Mouse (Mus musculus) ES-Bruce4 (cell line): ENCODE measurements around the gene Ptpn3.

Experiments
- CTCF ChIP-seq: IDR thresholded peaks from one replicate; pipeline ENCODE4 v1.8.1; 2011; ENCODE audit warnings: low read depth, low read length
- EP300 ChIP-seq: IDR thresholded peaks from 2 replicates; pipeline ENCODE4 v1.6.1; 2011; ENCODE audit warnings: low read depth, low read length; ENCODE audit not compliant: insufficient read depth
- POLR2A ChIP-seq: IDR thresholded peaks from one replicate; pipeline ENCODE4 v1.8.1; 2011; ENCODE audit warnings: low read length; ENCODE audit not compliant: insufficient read depth

DNA sequence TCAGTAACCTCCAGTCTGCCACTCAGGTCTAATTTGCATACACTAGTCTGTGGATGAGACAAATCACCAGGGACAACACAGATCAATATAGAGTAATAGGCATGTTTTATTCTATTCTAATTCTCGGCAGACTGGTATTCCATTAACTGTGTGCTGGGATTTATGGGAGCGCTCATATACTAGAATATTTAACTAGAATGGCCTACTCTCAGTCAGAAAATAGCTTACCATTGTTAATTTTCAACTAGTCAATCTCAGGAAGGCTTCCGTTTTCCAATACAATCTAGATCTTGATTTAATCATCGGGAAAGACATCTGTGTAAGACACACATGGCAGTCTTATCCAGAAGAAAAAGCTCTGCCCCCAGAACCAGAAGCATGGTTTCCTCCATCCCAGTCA, 3.5 kb downstream of the Ptpn3 start:
- TF ChIP-seq EP300 (no peak), CTCF (no peak), POLR2A (no peak)
